Mouse (Mus musculus) small intestine, adult 2 months (tissue): Measurements from ENCODE around the gene H2al1b.
"Not testable (repeated sequence)": the region's sequence is repeated elsewhere in the genome, so short reads cannot be mapped to it uniquely, and the experiment has no call there.

Experiments
- CTCF ChIP-seq: fragments of 200-500 bp; IDR thresholded peaks from 2 replicates; pipeline ENCODE4 v1.5.1; 2012; ENCODE audit warnings: low read depth, mild to moderate bottlenecking, control low read depth, inconsistent platforms, low read length, moderate library complexity, mixed read lengths; ENCODE audit not compliant: insufficient replicate concordance, insufficient read length; ENCODE audit errors: extremely low read depth
- POLR2A ChIP-seq: fragments of 200-500 bp; IDR thresholded peaks from 2 replicates; pipeline ENCODE4 v1.6.1; 2012; ENCODE audit warnings: low read depth, mild to moderate bottlenecking, control low read depth, inconsistent platforms, low read length, moderate library complexity

- not testable (repeated sequence) for TF ChIP-seq POLR2A, CTCF
Observed at GRCm38 (mm10) chrX:11308524-11308923, 6.3 kb downstream of the H2al1b start, which contains the start of gene H2al1d.
